Mouse (Mus musculus) embryonic fibroblast, embryonic 13.5 days (primary cell): Measurements from ENCODE around the gene Icmt.
A peak's percentile ranks its signal among the peaks of the same experiment; 100 is the strongest.

ENCODE experiments used
- CTCF ChIP-seq: IDR thresholded peaks from 2 replicates; pipeline ENCODE4 v1.5.1; 2011; ENCODE audit warnings: mild to moderate bottlenecking, control low read depth, low read length, moderate library complexity, borderline replicate concordance; ENCODE audit not compliant: insufficient read depth
- POLR2A ChIP-seq: IDR thresholded peaks from 2 replicates; pipeline ENCODE4 v1.6.1; 2011; ENCODE audit warnings: low read depth, mild to moderate bottlenecking, control low read depth, low read length, moderate library complexity

DNA sequence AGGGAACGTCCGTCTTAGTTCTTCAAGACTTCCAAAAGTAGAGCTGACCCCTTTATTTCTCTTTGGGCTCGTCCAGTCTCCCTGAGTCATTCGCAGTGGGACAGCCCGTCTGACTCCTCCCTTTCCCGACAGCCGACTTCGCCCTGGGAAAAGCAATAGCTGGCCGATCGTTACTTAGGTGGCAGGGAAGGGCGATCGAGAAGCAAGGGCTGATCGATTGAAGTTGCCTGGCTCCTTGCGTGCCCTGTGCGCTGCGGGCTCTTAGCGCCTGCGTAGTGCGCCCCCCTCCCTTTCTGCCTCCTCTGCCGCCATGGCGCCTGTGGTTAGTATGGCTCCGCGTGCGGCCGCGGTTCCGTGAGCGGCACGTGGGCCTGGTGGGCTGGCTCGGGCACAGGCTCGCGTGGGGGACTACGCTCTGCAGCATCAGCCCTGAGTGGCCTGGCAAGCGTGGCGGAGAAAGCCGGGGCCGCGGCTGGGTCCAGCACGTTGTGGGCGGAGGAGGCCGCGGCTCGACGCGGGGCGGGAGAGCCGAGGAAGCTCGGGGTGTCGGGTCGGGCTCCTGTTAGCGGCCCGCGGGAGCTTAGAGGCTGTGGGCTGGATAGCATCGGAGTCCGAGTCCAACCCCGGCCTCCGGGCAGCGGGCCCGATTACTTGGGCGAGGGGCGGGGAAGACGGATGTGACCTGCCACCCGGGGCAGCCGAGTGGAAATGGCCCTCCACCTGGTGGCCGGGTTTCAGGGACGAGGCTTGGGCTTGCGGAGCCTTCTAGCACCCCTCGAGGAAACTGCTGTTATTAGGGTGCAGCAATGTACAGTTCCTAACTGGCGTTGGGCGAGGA is 28.8 kb downstream of the Icmt start, which contains the start of gene Rpl22:
- TF ChIP-seq CTCF (no peak), POLR2A (peak; percentile 92)
